Mouse (Mus musculus): ENCODE data around the gene Ywhah.

Gene Ywhah

DNA sequence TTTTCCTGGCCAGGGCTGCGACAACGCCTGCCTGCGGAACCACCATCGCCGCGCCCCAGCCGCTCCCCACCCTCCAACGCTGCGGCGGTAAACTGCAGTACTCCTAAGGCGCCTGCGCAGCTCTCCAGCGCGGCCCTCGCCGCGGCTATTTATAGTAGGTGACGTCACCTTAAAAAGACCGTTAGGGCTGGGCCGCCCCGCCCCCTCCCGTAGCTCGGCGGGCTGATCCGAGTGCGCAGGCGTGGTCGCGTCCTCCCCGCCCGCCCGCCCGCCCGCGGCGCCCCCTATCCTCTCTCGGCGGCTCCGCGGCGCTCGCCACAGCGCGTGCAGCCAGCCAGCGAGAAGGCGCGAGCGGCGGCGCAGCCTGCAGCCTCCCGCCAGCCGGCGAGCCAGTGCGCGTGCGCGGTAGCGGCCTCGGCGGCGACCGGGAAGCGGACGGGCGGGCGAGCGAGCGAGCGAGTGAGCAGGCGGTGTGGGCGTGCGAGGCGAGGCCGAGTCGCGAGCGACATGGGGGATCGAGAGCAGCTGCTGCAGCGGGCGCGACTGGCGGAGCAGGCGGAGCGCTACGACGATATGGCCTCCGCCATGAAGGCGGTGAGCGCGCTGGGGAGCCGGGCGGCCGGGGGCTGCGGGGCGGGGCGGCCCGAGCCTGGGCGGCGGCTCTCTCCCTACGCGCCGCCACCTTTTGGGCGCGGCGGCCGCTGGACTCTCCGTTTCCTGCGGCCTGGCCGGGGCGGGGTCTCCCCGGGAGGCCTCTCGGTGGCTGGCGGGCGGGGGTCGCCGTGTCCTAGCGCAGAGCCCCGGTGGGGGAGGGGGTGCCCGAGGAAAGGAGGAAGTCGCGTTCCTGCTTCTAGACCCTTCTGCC, at the start of gene Ywhah:
Gene Ywhah (plus strand): TSS at position 256 of the 865 bp plus-strand sequence.
- TF ChIP-seq GATA4 (IDR thresholded peaks at IDR 0.05; ENCODE audit: insufficient replicate concordance, low read length): no peak

DNA sequence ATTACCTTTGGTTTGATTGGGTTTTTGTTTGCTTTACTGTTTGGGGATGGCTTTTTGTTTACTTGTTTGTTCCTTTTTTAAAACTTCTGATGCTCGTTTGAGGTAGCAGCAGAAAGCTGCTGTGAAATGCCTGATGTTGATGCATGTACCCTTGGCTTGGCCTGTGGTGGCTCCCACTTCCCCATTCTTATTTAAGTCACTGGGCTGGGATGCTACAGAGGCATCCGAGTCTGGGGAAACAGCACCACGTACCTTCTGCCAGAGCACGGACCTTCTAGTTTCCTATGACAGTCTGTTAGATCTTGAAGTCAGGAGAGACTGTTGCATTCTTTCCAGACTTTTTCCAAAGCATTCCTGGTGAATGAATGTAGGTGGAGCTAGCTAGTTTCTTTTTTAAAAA, 42.1 kb upstream of the Ywhah start:
- TF ChIP-seq GATA4 (IDR thresholded peaks at IDR 0.05; ENCODE audit: insufficient replicate concordance, low read length): no peak

DNA sequence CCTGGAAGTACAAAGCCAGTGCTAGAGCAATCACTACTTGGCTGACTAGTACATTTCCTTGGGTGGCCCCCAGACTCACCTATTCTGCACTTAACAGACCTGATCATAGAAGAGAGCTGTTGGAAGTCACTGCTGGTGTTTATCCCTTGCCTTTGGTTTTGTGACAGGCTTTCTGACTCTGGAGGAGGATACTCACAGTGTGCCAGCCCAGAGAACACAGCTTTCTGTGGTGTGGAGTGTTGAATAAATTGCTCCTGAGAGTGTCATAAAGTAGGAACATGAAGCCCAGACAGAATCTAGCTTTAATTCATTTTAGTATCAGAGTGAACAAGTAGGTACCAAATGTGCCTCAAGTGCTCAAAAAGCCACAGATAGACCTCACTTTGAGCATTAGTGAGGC, 41.4 kb upstream of the Ywhah start:
- no peak for TF ChIP-seq GATA4 (IDR thresholded peaks at IDR 0.05; ENCODE audit: insufficient replicate concordance, low read length)

DNA sequence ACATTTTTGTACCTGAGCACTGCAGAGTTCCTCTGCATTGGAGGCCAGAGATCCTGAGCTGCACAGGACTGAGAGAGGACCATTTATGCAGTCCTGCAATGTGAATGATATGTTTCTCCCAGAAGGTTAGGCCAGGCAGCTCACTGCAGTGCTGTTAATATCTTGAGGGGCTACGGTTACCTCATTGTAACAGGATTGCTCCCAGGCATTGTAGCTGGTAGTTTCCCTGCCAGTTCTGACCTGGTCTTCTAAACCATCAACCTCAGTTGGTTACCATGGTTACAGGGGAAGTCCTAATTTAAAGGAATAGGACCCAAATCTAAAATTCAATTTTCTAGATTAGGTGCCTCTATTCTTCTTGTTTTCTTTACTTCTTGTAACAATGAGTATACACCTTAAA, 33.2 kb upstream of the Ywhah start:
- no peak for TF ChIP-seq GATA4 (IDR thresholded peaks at IDR 0.05; ENCODE audit: insufficient replicate concordance, low read length)

DNA sequence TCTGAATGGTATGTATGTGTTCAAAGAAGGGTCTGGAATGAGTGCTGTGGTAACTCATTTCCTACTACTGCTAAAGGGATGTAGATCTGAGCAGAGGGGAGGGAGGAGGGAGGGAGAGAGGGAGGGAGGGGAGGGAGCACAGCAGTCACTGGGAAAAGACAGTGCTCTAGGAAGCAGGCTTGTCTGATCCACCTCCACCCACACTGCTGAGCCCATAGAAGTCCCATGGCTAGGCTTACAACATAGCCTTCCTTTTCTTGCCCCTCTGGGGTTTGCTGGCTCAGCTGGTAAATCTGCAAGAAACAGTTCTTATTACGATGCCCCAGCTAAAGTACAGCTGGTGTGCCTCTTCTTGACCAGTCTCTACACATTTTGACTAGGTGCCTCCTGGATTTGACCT, 30.7 kb upstream of the Ywhah start:
- no peak for TF ChIP-seq GATA4 (IDR thresholded peaks at IDR 0.05; ENCODE audit: insufficient replicate concordance, low read length)

DNA sequence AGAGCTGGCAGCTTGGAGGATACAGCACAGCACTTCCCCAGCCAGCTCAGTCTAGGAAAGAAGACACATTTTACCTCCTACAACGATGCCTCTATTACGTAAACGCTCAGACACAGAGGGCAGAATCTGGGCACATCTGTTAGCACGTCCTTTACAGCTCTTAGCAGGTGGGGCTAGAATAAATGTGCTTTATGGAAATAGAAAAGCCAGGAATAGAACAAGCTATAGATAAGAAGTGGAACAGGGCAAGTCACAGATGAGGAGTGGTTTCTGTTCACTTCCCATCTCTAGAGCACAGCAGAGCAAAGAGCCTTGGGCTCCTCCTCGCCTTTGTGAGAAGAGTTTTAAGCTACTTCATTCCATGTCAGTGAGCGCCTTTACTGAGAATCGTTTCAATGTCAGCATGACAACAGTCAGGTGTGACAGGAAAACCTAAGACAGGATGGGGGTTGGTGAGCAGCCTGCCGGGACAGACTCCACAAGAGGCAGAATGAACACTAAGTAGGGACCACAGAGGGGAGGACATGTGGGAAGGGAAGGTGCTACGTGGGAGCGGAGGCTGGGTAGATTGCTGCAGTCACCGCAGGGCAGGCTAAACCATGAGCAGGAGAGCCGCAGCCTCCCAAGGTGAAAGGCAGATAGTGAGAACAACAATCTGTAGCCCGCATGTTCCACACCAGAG, 28.5 kb upstream of the Ywhah start:
- no peak for TF ChIP-seq GATA4 (IDR thresholded peaks at IDR 0.05; ENCODE audit: insufficient replicate concordance, low read length)

DNA sequence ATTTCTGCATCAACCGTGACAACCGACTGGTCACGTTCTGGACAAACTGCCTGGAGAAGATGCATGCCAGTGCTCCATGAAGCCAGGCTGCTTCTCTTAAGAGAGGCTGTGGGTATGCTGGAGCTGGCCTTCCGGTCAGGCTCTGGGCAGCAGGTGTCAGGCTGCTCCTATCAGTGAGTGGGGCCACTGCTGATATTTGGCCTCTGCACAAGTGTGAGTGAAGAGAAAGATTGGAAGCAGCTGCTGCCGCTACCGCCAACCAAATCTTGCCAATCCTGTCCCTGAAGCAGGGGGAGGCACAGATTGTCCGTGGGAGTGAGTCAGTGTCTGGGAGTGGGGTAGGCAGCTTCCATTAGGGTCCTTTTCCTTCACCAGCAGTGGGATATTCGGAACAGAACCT, 27.5 kb upstream of the Ywhah start:
- no peak for TF ChIP-seq GATA4 (IDR thresholded peaks at IDR 0.05; ENCODE audit: insufficient replicate concordance, low read length)

DNA sequence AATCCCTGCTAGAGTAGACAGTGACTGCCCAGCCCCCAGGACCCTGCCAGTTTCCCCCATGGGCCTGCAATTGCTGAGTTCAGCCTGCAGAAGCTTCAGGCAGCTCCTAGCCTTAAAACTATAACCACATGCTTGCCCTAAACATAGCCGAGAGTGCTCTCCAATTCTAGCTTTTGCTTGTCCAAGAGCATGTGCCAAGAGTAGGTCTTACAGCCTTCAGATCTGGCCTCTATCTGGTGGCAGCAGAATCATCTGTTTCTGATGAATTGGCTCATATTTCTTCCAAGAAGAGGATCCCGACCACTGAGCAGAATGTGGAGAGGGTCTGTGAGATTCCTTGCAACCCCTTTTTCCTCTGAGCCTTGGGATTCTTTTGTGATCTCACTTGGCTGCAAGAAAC, 24.1 kb upstream of the Ywhah start:
- no peak for TF ChIP-seq GATA4 (IDR thresholded peaks at IDR 0.05; ENCODE audit: insufficient replicate concordance, low read length)

DNA sequence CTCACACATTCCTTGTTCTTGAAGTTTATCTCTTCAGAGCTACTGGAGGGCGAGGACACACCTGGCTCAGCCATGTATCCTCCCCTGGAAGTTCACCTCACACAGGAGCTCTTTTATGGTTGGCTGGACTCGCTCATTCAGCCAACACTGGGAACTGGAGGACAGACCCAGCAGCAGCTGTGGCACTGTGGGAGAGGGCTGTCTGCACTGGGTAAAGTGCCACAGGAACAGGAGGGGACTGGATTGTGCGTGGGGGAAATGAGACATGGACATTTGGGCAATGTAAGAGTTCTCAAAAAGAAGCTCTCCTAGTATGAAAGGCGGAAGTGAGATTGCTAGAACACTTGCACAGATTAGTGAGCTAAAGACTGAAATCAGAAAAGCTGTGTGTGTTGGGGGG, 22.9 kb upstream of the Ywhah start:
- TF ChIP-seq GATA4 (IDR thresholded peaks at IDR 0.05; ENCODE audit: insufficient replicate concordance, low read length): no peak

DNA sequence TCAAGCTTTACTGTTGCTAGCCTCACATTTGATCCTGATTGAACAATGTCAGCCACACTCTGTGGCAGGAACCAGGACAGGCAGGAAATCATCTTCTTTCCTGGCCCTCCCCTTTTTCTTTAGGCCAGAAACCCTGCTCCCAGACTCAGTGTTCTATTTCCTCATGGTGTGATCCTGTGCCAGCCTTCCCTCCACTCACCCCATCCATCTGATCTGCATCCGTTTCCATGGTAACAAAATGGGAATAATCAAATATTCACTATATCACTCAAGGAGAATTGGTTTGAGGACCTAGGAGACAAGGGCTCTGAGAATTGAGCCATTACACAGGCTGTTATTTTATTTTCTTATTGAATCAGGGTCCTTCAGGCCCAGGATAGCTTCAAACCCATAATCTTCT, 22.1 kb upstream of the Ywhah start:
- no peak for TF ChIP-seq GATA4 (IDR thresholded peaks at IDR 0.05; ENCODE audit: insufficient replicate concordance, low read length)

DNA sequence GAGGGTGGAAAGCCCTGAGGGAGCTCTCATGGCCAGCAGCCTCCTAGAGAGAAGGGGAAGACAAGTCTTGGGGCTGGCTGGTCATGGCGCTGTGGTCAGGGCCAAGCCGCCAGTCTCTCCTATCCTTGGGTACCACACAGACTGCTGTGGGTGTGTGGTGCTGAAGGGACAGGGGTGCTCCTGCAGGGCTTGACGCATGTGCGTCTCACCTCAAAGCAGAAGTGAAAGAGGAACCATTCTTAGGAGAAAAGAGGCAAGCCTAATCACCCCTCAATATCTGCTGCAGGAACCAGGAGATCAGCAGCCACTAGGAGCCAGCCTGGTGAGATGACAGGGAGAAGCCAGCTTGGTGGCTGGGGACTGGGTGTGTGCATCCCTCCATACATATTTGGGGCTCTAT, 20.9 kb upstream of the Ywhah start:
- TF ChIP-seq GATA4 (IDR thresholded peaks at IDR 0.05; ENCODE audit: insufficient replicate concordance, low read length): no peak

DNA sequence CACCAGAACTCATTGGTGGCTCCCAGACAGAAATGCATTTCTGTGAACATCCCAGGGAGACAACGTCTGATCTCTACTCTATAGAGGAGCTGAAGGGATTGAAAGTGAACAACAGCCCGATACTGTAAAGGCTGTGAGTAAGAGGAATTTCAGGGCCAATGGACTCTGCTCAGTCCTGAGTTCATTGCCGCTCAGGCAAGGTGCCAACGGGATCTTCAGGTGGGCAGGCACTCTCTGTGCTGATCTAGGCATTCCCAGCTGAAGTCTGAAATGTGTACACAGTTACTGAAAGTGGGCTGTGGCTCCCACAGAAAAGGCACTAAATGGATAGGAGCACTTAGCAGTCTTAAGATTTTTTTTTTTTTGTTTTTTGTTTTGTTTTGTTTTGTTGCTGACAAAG, 19.8 kb upstream of the Ywhah start:
- no peak for TF ChIP-seq GATA4 (IDR thresholded peaks at IDR 0.05; ENCODE audit: insufficient replicate concordance, low read length)

DNA sequence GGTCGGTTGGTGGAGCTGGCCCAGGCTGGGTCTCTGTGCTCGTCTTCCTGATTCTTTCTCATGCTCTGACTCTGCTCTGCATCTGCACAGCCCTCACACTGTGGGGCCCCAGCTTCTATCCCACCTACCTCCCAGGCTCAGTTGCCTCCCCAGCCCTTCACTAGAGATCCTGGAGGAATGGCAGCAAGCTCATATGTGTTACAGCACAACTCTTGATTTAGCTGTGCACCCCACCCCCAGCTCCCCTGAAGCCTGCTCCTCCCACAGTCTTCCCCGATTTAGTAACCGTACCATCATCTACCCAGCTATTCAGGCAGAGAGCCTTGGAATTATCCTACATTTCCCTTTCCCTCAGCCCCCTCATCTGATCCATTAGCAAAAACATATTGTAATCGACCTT, 17.5 kb upstream of the Ywhah start:
- TF ChIP-seq GATA4 (IDR thresholded peaks at IDR 0.05; ENCODE audit: insufficient replicate concordance, low read length): no peak

DNA sequence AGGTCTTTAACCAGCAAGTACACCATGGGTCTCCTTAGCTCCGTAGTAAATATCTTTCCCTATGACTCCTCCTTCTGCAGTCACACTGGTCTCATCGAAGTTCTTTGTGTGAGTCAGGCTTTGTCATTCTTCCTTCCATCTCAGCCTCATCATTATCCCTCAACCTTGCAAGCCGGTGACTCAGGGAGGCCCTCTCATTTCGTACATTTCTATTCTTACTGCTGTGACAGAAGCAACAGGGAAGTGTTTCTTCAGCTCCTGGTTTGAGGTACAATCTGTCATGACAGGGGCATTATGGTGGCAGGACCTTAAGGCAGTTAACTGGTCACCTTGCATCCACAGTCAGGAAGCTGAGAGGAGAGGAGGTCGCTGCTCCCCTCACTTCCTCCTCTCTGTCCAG, 15.8 kb upstream of the Ywhah start:
- no peak for TF ChIP-seq GATA4 (IDR thresholded peaks at IDR 0.05; ENCODE audit: insufficient replicate concordance, low read length)

DNA sequence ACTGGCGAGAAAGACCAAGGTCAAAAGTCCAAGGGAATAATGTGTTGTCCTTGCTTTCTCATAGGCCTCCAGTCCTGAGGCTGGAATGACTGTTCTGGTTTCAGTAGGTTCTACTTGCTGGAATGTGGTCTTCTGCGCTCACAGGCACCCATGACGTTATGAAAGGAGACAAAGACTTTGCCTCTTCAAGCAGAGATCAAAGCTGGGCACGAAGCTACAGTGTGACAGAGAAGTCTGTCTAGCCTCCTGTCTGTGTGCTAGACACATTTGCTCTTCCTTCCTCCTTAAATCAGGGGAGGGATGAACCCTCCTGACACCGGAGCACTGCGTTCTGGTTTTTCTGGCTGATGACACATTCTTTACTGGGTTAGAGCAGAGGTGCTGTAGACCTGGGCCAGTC, 15.1 kb upstream of the Ywhah start:
- TF ChIP-seq GATA4 (IDR thresholded peaks at IDR 0.05; ENCODE audit: insufficient replicate concordance, low read length): no peak

DNA sequence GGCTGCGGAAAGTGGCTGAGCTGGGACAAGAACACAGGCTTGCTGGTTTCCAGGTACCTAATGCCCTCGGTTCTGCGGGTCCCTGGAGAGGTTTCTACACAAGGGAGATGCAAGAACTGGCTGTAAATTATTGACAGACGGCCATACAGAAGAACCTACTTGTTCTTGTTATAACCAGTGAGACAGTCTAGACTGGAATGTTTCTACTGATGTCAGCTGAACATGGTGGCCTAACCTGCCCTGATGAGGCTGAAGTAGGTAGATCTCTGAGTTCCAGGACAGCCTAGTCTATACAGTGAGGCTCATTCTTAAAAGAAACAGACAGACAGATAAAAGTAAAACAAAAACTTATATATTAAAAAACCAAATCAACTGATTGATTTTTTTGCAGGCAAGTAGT, 14.5 kb upstream of the Ywhah start:
- no peak for TF ChIP-seq GATA4 (IDR thresholded peaks at IDR 0.05; ENCODE audit: insufficient replicate concordance, low read length)
